Mouse (Mus musculus) olfactory bulb, adult 2 months (tissue): ENCODE measurements around the gene Braf.

Experiments
- CTCF ChIP-seq: fragments of 200-500 bp; IDR thresholded peaks from 2 replicates; pipeline ENCODE4 v1.5.1; 2012; ENCODE audit warnings: low read depth, mild to moderate bottlenecking, low read length, moderate library complexity; ENCODE audit not compliant: insufficient read depth
- POLR2A ChIP-seq: fragments of 200-500 bp; IDR thresholded peaks from 2 replicates; pipeline ENCODE4 v1.6.1; 2012; ENCODE audit warnings: mild to moderate bottlenecking, low read depth, low read length, moderate library complexity; ENCODE audit not compliant: insufficient read depth

DNA sequence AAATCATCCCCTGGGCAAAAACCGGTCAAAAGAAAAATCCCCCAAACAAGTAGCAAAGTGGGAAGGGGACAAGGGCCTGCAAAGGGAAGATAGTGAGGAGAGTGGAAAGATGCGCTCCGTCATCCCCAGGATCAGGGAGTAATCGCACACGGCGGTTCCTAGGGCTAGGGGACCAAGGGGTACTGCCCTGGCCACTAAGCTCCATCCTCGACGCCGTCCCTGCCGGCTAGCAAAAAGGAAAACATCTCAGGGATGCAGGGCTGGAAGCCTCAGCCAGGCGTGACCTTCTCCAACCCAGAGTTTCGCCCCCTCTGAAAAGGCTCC, 759 bp downstream of the Braf start:
- TF ChIP-seq POLR2A (no peak), CTCF (no peak)
